Mouse (Mus musculus) liver, postnatal 0 days (tissue): ENCODE measurements around the gene Eef1a2.

Experiments
- CTCF ChIP-seq: sonication (generic); IDR thresholded peaks from 2 replicates; pipeline ENCODE4 v1.5.1; 2016; ENCODE audit warnings: antibody characterized with exemption, low read depth
- EP300 ChIP-seq: IDR thresholded peaks from 2 replicates; pipeline ENCODE4 v1.6.1; 2016; ENCODE audit warnings: antibody characterized with exemption, low read depth, mild to moderate bottlenecking

- TF ChIP-seq CTCF (no peak), EP300 (no peak)
Observed at GRCm38 (mm10) chr2:181142703-181143135, 14.1 kb downstream of the Eef1a2 start.
